Mouse (Mus musculus): ENCODE results near the gene Acbd5.

- no peak for TF ChIP-seq CTCF (IDR thresholded peaks at IDR 0.05; ENCODE audit: borderline replicate concordance, insufficient read depth, low read depth, low read length)
- TF ChIP-seq POLR2A (IDR thresholded peaks at IDR 0.05; ENCODE audit: borderline replicate concordance, insufficient read depth, low read length), result no peak
Measured at GRCm38 (mm10) chr2:23077693-23078092, 9.7 kb downstream of the Acbd5 start.
